Mouse (Mus musculus): ENCODE data around the gene Enpp1.

The Enpp1 gene

GRCm38 (mm10) chr10:24711480-24712366 is at the start of gene Enpp1:
Gene Enpp1, minus strand, starts transcription at chr10:24712159.
- DNase-seq (ENCODE audit: low spot score in 2 of 2), result peak in 1 of 2 experiments; percentile 25

DNA sequence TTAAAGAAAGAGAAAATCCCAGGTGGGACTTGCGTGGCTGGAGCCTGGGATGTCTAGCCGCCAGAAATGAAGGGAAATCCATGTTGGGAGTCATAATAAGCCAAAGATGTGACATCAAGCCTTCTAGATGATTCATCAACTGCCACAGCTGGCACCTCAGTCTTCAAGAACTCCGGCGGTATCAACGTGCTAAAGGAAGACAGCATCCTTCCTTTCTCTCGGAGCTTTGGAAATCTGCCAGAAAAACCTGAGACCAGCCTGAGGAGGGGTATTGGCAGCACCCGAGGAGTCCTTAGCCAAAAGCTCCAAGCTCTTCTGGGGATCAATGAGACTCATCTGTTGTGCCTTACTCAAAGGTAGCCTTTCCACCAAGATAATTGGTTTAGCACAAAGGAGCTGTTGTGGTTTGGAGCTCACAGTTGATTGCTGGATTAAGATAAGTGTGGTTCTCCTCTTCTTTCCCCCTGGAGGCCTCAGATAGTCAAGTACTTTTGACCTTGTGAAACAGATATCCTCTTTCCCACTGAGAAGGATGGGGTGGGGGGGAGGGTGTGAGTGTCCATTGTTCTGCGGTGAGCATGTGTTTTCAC is 46.5 kb upstream of the Enpp1 start:
- DNase-seq (ENCODE audit: low spot score in 2 of 2), result no peak

DNA sequence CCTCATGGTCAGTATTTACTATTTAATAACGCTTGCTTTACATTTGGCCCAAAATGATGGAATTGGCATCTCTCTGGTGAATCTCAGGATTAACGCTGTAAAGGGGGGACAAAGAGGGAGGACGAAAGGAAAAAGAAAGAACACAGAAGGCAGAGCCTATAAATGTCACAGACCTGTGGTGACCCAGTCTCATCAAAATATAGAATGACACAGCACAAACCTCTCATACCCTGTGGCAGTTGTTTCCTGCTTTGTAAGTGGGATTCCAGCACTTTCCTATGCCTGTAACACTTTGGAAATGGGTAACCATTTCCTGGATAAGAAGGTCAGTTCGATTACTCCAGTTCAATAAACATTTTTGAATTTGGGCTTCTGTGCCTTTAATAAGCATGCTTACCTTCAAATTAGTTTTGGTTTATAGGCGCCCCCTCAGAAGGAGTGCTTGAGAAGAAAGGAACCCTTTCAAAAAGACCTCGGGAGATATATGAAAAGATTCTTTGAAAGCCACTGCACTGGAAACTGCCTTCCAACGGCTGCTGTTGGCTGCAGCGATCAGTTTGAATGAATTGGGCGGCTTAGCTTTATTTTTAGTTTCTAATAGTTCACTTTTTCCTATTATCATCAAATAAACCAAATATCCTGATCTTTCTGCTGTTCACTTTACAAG is 43.0 kb upstream of the Enpp1 start:
- no peak for DNase-seq (ENCODE audit: low spot score in 2 of 2)

- DNase-seq (ENCODE audit: low spot score in 2 of 2), result no peak
These were observed 42.4 kb upstream of the Enpp1 start for GRCm38 (mm10) chr10:24754251-24754835.

DNA sequence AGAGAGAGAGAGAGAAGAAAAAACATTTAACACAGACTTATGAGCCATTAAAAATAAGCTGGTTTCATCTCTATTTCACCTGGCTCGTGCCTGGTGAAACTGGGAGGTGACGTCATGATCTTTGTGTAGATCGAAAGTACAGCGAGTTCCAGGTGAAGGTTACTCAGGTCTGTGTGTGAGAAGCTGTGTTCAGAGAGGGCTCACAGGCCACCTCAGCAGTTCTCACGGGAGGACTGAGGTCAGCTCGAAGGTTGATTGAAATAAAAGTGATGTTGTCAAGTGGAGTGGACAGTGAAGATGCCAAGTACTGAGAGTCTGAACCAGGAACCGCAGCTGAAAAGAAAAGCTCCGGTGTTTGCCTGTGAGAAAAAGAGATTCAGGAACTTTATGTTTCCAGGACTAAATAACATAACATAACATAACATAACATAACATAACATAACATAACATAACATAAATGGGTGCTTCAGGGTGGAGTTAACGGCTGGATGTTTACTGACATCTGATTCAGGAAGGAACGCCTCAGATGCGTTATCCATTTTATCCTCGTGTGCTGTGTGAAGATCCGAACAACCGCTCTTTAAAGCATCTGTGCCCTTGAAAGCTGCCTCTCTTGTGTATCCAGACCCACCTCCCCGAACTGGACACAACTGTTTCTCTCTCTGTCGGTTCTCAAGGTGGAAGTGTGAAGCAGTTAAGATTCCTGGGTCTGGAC is 41.7 kb upstream of the Enpp1 start:
- DNase-seq (ENCODE audit: low spot score in 2 of 2), result no peak

- DNase-seq (ENCODE audit: low spot score in 2 of 2), result no peak
These were observed 31.1 kb upstream of the Enpp1 start for GRCm38 (mm10) chr10:24742950-24743487.

GRCm38 (mm10) chr10:24741229-24742198 is 29.6 kb upstream of the Enpp1 start:
- no peak for DNase-seq (ENCODE audit: low spot score in 2 of 2)

DNA sequence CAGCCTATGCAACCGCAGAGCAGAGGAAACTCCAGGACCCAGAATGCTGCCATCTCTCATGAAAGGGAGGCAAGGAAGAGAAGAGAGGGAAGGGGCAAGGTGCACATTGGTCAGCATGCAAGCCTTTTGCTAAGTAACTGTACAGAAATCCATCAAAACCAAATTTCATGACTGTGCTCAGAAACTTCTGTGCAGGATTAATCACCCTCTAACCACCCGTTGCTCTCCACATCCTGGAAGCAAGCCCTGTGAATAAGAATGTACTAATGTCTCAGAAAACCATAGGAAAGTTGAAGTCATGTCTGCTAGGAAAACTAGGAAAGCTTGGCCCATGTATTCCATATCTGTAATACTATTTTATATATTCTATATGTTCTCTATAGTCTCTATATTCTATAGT is 27.2 kb upstream of the Enpp1 start:
- DNase-seq (ENCODE audit: low spot score in 2 of 2), result no peak

DNA sequence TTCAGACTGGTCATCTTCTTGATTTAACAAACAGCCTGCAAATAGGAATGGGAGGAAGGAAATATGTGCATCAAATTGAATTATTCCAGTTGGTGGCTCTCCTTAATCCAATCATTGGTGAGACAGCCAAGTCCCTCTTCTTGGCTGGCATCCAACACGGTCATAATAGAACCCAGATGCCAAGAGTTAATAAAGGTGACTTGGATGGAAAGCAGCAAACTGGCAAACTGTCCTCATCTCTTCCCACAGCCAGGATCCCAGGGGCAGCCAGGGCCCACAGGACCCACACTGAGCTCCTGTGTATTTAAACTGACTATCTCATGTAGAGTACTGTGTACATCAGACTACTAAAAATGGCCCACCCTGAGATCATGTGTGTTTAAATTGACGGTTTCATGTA is 26.5 kb upstream of the Enpp1 start:
- peak in 1 of 2 experiments; percentile 74 for DNase-seq (ENCODE audit: low spot score in 2 of 2)

GRCm38 (mm10) chr10:24735027-24735777 is 23.2 kb upstream of the Enpp1 start:
- no peak for DNase-seq (ENCODE audit: low spot score in 2 of 2)

GRCm38 (mm10) chr10:24727478-24727877 is 15.5 kb upstream of the Enpp1 start:
- DNase-seq (ENCODE audit: low spot score in 2 of 2), result no peak

GRCm38 (mm10) chr10:24725197-24725596 is 13.2 kb upstream of the Enpp1 start:
- DNase-seq (ENCODE audit: low spot score in 2 of 2), result no peak

GRCm38 (mm10) chr10:24721841-24722240 is 9.9 kb upstream of the Enpp1 start:
- DNase-seq (ENCODE audit: low spot score in 2 of 2), result no peak

- no peak for DNase-seq (ENCODE audit: low spot score in 2 of 2)
These were observed 7.4 kb upstream of the Enpp1 start for GRCm38 (mm10) chr10:24719383-24719782.

DNA sequence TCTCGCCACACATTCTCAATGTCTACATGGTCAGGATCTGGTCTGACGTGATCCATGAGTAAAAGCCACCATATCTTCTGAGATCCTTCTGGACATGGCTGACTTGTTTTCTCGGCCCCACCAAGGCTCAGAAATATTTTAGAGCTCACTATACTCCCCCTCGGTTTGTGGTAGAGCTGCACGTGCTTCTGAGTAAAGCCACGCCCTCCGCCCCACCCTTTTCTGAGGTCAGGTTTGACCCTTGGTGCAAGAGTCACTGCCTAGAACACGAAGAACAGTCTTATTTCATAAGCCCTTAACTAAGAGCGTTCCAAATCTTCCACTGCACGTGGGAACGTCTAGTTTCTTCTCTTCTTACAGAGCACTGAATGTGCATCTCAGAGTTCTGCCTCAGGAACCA is 6.8 kb upstream of the Enpp1 start:
- DNase-seq (ENCODE audit: low spot score in 2 of 2), result no peak

DNA sequence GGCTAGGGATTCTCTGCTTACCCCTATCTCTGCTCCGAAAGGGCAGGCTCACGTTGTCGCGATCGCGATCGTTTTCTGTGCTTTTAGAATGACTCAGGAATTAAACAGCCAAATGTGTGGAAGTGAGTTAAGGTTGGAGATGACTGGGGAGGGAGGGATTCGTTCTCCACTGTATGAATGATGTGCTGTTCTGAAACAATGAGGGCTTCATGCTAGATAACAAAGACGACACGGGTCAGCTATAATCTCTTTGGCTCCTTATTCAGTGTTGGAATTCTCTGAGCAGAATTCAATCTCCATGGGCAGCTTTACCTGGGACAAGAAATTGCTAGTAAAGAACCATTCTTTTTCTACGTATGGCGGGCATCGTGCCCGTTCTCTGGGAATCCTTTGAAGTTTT is 6.1 kb upstream of the Enpp1 start:
- DNase-seq (ENCODE audit: low spot score in 2 of 2), result no peak

GRCm38 (mm10) chr10:24716232-24716631 is 4.3 kb upstream of the Enpp1 start:
- no peak for DNase-seq (ENCODE audit: low spot score in 2 of 2)

DNA sequence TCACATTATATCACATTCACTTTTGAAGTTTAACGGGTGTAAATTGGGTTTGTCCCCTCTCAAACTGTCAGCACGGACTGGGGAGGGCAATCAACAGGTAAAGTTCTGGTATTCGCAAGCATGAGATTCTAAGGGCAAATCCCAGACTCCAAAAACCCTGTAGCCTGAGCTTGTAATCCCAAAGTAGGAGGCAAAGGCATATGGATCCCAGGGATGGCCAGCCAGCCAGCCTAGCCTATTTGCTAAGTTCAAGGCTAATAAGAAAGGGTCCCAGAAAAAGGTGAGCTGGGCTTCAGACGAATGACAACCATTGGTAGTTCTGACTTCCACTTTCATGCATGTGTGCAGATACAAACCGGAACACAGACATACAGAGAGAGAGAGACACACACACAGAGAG is 942 bp upstream of the Enpp1 start:
- no peak for DNase-seq (ENCODE audit: low spot score in 2 of 2)

DNA sequence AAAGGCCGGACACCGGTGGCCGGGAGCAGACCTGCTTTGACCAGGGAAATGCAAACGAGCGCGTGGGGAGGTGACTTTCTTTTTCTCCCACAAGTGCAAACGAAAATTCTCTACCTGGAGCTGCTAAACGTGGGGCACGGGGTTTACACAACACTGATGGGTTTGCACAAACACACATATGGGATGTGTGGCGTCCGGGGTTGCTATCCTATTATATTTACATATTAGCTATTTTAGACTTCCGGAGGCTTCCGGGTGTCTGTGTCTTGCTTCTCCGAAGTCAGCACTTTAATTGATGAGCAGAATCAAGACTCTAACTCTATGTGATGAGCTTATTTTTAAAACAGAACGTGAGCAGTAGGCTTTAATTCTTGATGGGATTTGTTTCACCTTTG is 405 bp upstream of the Enpp1 start:
- DNase-seq (ENCODE audit: low spot score in 2 of 2), result no peak

DNA sequence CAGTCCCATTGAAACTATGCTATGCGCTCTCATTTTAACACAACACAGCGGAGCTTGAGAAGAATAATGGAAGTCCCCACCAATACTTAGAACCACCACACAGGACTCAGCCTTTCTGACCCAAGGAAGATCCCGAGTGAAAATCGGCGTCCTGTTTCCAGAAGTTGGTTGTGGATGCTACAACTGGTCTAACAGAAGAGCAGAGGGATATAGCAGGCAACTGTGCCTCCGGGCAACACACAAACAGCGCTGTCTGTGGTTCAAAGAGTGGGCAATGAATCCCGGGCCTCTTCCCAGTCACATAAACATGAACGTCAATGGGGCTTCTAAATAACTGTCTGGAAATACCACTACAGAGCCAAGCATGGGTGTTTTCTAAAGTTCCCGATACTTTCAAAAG is 888 bp downstream of the Enpp1 start:
- DNase-seq (ENCODE audit: low spot score in 2 of 2), result no peak

Data from cerebellum, postnatal 4 days (tissue).